Mouse (Mus musculus) forebrain, embryonic 10.5 days (tissue): ENCODE data around the gene Dedd. TPM values are rescaled to one million over a fixed set of nuclear protein-coding genes. Genes with fewer than 3 reads are reported as not detected.
"Not testable (repeated sequence)": the region's sequence is repeated elsewhere in the genome, so short reads cannot be mapped to it uniquely, and the experiment has no call there.

ENCODE experiments used
- DNase-seq: peaks from one replicate; pipeline ENCODE4 v3.0.0-alpha.2; 2017; ENCODE audit warnings: low spot score; ENCODE audit errors: extremely low spot score
- H3K27ac ChIP-seq: fragments of 300-500 bp; sonication (generic); 2 replicates; pipeline ENCODE4 v1.5.1; 2016; ENCODE audit warnings: mild to moderate bottlenecking
- H3K27me3 ChIP-seq: fragments of 300-500 bp; sonication (generic); 2 replicates; pipeline ENCODE4 v1.6.1; 2016; ENCODE audit warnings: mild to moderate bottlenecking; ENCODE audit not compliant: poor library complexity, severe bottlenecking
- H3K36me3 ChIP-seq: fragments of 300-500 bp; sonication (generic); replicated peaks from 2 replicates; pipeline ENCODE4 v1.6.1; 2016; ENCODE audit warnings: mild to moderate bottlenecking, moderate library complexity
- H3K4me1 ChIP-seq: fragments of 300-500 bp; sonication (generic); 2 replicates; pipeline ENCODE4 v1.6.1; 2016
- H3K4me3 ChIP-seq: fragments of 300-500 bp; sonication (generic); 2 replicates; pipeline ENCODE4 v1.5.1; 2016; ENCODE audit warnings: mild to moderate bottlenecking, moderate library complexity
- H3K9me3 ChIP-seq: fragments of 300-500 bp; sonication (generic); 2 replicates; pipeline ENCODE4 v1.6.1; 2016; ENCODE audit warnings: mild to moderate bottlenecking, moderate library complexity
- WGBS: fragments of 180-500 bp; shearing (Covaris S2); methylation state at CpG from one replicate; pipeline ENCODE4 v1.1.7; 2016; 5-methylcytosine and 5-hydroxymethylcytosine counted together
- polyA plus RNA-seq: library from polyadenylated mRNA; unstranded; fragments of >200 nt; fragmentation: Nextera tagmentation; extraction: Ambion mirVana; gene quantifications from 2 replicates; pipeline ENCODE4 v1.2.1, GENCODE M21; 2016

The Dedd gene
- polyA plus RNA-seq, 1 experiment from 2014 or later = 46.5 TPM

DNA sequence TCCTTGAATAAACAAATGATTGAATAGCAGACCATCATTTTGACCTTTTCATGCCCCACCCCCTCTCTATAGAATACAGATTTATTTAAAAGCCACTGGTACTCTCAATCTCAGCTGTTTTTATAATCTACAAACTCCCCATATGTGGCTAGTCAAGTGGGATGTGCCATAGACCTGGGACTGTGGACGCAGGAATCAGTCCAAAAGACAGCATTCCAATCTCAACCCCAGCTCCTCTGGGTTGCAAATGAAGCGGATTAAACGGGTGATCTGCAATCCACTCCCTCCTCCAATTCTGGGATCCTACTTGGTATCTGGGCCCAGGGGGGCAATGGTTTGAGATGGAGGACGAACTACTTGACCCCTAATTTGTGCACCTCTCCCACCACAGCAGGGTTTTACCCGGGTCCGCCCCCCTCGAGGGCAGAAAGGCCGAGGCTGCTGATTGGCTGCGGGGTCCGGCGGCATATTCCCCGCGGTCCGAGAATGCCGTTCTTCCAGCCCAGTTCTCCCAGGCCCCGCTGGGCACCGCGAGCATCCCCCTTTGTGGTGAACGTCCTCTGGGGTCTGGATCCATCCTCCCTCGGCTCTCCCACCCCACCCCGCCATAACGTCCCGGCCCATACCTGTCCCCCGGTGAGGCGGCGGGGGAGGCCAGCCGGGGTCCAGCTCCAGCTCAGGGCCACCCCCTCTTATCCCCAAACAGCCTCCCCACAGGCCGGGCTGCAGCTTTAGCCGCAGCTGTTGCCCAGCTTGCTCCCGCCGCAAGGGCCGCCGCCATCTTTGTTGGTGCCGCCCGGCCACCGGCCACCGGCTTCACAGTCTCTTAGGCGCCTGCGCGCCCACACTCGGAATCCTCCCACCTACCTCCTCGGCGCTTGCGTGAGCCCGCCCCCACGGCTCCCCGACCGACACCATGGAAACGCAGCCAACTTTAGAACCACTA is 41.5 kb upstream of the Dedd start, which contains the start of gene Usp21:
Gene Usp21, minus strand, starts transcription at position 856 of the 946 bp plus-strand sequence.
- under 1% methylated on average over 49 of the region's 49 CpGs for WGBS
- peak; percentile 93 for DNase-seq
- Histone ChIP-seq H3K36me3 (peaks cover 68% of the 10 kb centered on the region), H3K27me3 (no peaks in the 10 kb centered on the region), H3K27ac (peak within 1 kb of the TSS; percentile 100), H3K4me1 (peaks cover 42% of the 10 kb centered on the region), H3K9me3 (no peaks in the 10 kb centered on the region), H3K4me3 (peak within 1 kb of the TSS; percentile 97)

DNA sequence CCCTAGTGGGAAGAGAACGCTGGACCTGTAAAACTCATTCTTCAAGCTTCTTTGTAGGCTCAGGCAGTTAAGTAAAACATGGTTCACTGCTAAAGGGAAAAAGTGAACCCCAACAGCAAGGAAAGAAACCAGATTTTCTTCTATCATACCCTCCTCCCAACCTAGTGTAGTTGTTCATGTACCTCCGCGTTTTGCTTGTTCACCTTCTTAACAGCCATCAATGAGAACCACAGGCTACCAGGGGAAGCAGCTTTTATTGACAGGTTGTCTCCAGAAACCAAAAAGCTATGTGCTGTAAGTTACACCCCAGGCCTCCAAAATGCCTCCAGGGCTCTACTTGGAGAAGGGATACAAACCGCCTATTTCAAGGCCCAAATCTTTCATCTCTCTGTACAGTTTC is 40.6 kb upstream of the Dedd start:
- Histone ChIP-seq H3K27ac (peak overlapping the region; percentile 100), H3K36me3 (peaks cover 61% of the 10 kb centered on the region), H3K27me3 (no peaks in the 10 kb centered on the region), H3K9me3 (no peaks in the 10 kb centered on the region), H3K4me1 (peaks cover 47% of the 10 kb centered on the region), H3K4me3 (peak overlapping the region; percentile 97)
- WGBS = 67% methylated on average over 4 of the region's 4 CpGs
- no peak for DNase-seq

DNA sequence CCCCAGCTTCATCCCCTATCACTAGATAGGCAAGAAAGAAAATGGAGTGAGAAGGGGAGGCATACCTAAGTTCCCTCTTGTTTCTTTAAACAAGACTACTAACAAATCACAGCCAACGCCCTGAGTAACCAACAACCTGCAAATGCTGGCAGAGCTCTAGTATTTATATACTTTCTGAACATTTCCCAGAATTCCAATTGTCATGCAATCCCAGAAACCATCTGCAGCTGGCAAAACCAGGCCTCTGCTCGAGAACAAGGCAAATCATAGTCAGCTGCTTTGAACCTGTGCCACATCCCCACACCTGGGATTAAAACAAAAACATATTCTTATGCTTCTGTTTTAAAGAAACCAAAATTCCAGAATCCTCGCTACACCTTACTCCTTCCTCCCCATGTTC is 35.6 kb upstream of the Dedd start:
- H3K9me3 ChIP-seq = no peaks in the 10 kb centered on the region
- no peak for DNase-seq
- peak overlapping the region; percentile 84 for H3K4me3 ChIP-seq
- peaks cover 24% of the 10 kb centered on the region for H3K36me3 ChIP-seq
- H3K4me1 ChIP-seq = peaks cover 26% of the 10 kb centered on the region
- H3K27ac ChIP-seq = no peak overlapping the region
- H3K27me3 ChIP-seq = peaks cover 29% of the 10 kb centered on the region
- 91% methylated on average over 3 of the region's 3 CpGs for WGBS

DNA sequence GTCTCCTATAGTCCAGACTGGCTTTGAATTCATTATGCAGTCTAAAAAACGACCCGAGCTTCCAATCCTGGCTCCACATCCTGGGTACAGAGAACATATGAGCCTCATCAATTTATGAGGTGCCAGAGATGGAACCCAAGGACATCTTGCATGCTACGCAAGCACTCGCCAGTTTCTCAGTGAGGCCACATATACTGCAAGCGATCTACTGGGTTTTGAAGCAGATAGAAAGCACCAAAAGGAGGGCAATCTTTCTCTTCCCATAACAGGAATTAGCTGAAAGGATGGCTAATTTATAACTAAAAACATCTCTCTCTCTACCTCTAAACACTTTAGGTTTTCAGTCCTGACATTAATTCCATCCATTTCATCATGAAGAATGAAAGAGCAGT is 35.0 kb upstream of the Dedd start:
- H3K27me3 ChIP-seq = peaks cover 32% of the 10 kb centered on the region
- 53% methylated on average over 5 of the region's 5 CpGs for WGBS
- H3K27ac ChIP-seq = peak overlapping the region; percentile 99
- H3K36me3 ChIP-seq = peaks cover 19% of the 10 kb centered on the region
- H3K4me3 ChIP-seq = peak overlapping the region; percentile 84
- DNase-seq = no peak
- H3K9me3 ChIP-seq = no peaks in the 10 kb centered on the region
- peaks cover 20% of the 10 kb centered on the region for H3K4me1 ChIP-seq

DNA sequence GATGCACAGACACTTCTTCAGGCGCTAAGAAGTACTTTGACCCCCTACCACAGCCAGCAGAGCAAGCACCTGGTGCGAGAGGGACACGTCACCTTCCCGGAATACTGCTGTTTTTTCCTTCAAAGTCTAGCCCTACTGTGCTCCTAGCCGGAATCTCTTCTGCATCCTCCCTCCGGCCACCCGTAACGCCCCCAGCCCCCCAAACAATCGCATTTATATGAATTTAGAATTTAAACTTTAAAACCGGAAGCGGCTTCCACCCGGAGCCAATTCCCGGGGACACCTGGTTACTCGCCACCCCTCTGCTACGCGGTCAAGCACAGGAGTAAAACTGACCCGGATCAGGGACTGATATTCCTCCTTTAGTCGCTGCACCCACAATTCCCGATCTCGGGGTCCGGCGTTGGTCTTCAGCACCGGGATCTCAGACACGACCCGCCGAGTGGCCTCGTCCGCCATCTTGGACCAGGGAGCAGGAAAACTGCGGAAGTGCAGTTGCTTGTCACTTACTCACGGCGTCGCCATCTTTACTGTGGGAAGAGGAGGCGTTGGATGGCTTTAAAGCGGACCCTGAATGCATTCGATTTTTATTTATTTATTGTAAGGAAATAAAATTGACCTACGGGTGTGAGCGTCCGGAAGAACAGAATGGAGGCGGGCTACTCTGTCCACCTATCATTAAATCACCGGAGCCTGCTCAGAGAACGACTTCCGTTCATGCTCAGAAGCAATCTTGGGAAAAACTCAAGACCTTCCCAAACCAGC is 34.5 kb upstream of the Dedd start, which contains the start of gene Ufc1:
Gene Ufc1, minus strand, starts transcription at position 727 of the 765 bp plus-strand sequence.
- Histone ChIP-seq H3K27ac (peak within 1 kb of the TSS; percentile 99), H3K36me3 (peaks cover 13% of the 10 kb centered on the region), H3K27me3 (peaks cover 32% of the 10 kb centered on the region), H3K9me3 (no peaks in the 10 kb centered on the region), H3K4me3 (peak within 1 kb of the TSS; percentile 84), H3K4me1 (peaks cover 20% of the 10 kb centered on the region)
- WGBS = under 1% methylated on average over 42 of the region's 42 CpGs
- DNase-seq = peak; percentile 86

DNA sequence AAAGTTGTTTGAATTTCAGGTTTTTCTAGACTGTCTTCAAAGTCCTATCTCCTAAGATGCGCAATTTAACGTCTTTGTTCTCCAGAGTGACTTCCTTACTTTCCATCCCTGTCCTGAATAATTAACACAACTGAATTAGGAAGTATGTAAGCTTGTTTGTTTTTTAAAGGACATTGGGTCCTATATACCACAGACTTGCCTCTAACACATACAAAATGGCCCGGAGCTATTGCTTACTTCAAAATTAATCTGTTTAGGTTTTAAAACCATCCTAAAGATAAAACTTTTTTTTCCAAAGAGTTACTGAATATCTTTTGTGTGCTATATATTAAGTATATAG is 33.9 kb upstream of the Dedd start:
- Histone ChIP-seq H3K4me1 (peaks cover 20% of the 10 kb centered on the region), H3K4me3 (peak overlapping the region; percentile 84)
- 16% methylated on average over 3 of the region's 3 CpGs for WGBS

DNA sequence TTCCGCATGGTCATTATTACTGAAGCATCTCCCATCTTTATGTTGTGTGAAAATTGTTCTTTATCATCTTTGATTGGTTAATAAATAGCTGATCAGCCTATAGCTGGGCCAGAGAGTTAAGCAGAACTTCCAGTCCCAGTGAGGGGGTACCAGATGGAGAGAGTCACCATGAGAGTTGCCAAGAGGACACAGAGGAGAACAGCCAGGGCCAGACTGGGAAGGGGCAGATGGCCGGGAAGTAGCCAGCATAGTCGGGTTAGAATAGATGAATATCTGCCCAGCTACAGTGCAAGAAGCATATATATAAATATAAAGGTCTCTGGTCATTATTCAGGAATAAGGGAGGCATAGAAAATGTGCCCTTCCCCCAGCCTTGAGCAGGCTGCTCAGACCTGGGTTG is 30.7 kb upstream of the Dedd start:
- H3K27me3 ChIP-seq = peaks cover 32% of the 10 kb centered on the region
- no peak overlapping the region for H3K4me3 ChIP-seq
- H3K4me1 ChIP-seq = peaks cover 9% of the 10 kb centered on the region
- H3K27ac ChIP-seq = no peak overlapping the region
- no peaks in the 10 kb centered on the region for H3K9me3 ChIP-seq
- DNase-seq = no peak
- no peaks in the 10 kb centered on the region for H3K36me3 ChIP-seq
- WGBS = 65% methylated on average over 3 of the region's 3 CpGs

More for the DNA sequence above, 33.9 kb upstream of the Dedd start:
- DNase-seq = no peak
- Histone ChIP-seq H3K27ac (peak overlapping the region; percentile 99), H3K27me3 (peaks cover 32% of the 10 kb centered on the region), H3K9me3 (no peaks in the 10 kb centered on the region), H3K36me3 (peaks cover 8% of the 10 kb centered on the region)

DNA sequence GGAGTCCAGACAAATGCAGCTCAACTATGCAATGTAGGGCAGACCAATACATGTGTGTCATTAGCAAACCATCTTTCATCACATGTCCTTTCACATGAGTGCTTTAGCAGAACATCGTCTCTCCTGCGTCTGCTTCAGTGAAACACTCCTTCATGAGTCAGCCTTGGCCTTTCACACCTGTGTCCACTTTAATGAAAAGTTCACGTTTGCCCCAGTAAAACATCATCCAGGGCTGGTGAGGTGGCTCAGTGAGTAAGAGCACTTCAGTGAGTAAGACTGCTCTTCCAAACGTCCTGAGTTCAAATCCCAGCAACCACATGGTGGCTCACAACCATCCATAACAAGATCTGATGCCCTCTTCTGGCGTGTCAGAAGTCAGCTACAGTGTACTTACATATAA is 22.8 kb upstream of the Dedd start:
- DNase-seq, H3K27ac ChIP-seq, H3K27me3 ChIP-seq, H3K4me3 ChIP-seq, H3K4me1 ChIP-seq, H3K9me3 ChIP-seq, H3K36me3 ChIP-seq: not testable (repeated sequence)
- WGBS = 77% methylated on average over 5 of the region's 5 CpGs

DNA sequence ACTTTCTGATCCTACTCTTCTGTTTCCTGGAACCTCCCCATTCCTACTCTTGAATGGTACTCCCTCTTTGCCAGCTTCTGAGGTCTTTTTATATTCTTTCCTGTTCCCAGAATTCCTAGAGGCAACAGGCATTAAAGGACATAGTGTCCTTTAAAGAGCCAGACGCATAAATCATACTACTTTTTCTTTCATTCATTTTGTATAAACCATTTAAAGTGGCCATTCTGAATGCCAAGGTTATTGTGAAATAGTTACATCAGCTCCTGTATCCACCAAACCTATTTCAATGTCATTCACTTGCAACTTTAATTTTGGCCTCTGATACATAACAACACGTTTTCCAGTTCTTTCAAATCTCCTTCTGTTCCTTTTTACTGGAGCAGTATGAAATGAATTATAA is 19.6 kb upstream of the Dedd start:
- H3K9me3 ChIP-seq = no peaks in the 10 kb centered on the region

DNA sequence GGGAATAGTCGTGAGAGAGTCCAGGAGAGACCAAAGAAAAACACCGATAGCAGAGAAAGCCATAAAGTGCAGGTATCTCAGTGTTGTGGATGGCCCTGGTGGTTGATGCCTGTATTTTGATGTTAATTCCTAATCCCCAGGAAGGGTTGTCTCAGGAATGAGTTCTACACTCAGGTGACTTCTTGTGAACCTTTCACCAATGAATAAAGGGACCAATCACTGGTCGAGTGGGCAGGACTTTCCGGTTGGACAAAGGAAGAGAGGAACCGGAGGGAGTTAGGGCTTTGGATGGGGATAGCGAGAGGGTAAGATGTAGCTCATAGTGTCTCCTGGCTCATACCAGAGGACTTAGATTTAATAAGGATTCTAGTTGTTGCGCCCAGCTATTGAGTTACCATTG is 9.2 kb upstream of the Dedd start:
- no peak for DNase-seq
- peak overlapping the region; percentile 31 for H3K4me3 ChIP-seq
- 12% methylated on average over 7 of the region's 7 CpGs for WGBS
- H3K4me1 ChIP-seq = 0 out of 2 replicates have a peak, but pooled peaks cover 5% of the 10 kb centered on the region
- no peaks in the 10 kb centered on the region for H3K36me3 ChIP-seq
- H3K27ac ChIP-seq = no peak overlapping the region
- no peaks in the 10 kb centered on the region for H3K9me3 ChIP-seq
- no peaks in the 10 kb centered on the region for H3K27me3 ChIP-seq

More for the DNA sequence above, 19.6 kb upstream of the Dedd start:
- Histone ChIP-seq H3K4me3 (no peak overlapping the region), H3K27me3 (0 out of 2 replicates have a peak, but pooled peaks cover 4% of the 10 kb centered on the region), H3K36me3 (no peaks in the 10 kb centered on the region), H3K27ac (no peak overlapping the region), H3K4me1 (no peaks in the 10 kb centered on the region)
- 77% methylated on average over 2 of the region's 2 CpGs for WGBS
- DNase-seq = no peak

DNA sequence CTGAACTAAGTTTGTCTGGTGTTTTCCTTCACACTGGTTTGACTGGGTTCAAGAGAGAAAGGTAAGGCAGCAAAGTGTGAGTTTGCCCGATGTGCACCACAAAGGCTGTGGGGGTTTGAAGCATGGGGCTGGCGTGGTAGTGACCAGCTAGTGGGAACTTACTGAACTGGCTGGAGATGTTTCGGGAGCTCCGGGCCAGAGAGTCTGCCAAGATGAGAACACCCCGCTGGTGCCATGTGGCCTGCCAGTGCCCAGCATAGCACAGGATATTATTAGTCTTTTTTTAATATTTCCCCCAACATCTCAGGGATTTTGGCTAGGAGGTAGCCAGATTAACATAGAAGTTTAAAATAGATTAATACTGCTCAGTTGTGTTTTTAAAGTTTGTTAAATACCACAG is 8.8 kb upstream of the Dedd start:
- Histone ChIP-seq H3K4me1 (0 out of 2 replicates have a peak, but pooled peaks cover 5% of the 10 kb centered on the region), H3K27ac (no peak overlapping the region), H3K4me3 (peak overlapping the region; percentile 31), H3K36me3 (no peaks in the 10 kb centered on the region), H3K27me3 (no peaks in the 10 kb centered on the region), H3K9me3 (no peaks in the 10 kb centered on the region)
- no peak for DNase-seq
- 16% methylated on average over 5 of the region's 5 CpGs for whole genome bisulfite sequencing

DNA sequence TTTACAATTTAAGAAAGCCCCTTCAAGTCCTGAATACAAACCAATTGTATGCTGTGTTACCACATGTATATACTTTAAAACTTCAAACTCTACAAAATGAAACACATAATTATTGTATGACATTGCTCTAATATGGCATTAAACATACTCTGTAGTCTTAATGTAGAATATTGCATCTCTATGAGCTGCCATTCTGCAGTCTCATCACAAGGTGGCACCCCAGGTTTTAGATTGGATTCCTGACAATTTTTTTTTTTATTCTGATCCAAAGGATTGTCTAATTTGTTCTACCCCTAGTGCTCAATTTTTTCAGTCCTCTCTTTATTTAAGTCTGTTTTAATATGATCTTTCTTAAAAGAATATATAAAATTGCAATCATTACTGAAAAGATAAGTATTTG is 7.5 kb upstream of the Dedd start:
- no peak for DNase-seq
- Histone ChIP-seq H3K9me3 (no peaks in the 10 kb centered on the region), H3K4me1 (0 out of 2 replicates have a peak, but pooled peaks cover 5% of the 10 kb centered on the region), H3K27me3 (no peaks in the 10 kb centered on the region), H3K36me3 (peaks cover 8% of the 10 kb centered on the region; the same call in 1 of the 2 replicates), H3K27ac (no peak overlapping the region), H3K4me3 (no peak overlapping the region)
